Mouse (Mus musculus) retina, postnatal 7 days (tissue): Measurements from ENCODE around the gene Aldh1l1.

Experiments used
- DNase-seq: peaks from one replicate; pipeline ENCODE4 v3.0.0-alpha.2; 2012; ENCODE audit warnings: low read depth, low spot score

Gene Aldh1l1

DNA sequence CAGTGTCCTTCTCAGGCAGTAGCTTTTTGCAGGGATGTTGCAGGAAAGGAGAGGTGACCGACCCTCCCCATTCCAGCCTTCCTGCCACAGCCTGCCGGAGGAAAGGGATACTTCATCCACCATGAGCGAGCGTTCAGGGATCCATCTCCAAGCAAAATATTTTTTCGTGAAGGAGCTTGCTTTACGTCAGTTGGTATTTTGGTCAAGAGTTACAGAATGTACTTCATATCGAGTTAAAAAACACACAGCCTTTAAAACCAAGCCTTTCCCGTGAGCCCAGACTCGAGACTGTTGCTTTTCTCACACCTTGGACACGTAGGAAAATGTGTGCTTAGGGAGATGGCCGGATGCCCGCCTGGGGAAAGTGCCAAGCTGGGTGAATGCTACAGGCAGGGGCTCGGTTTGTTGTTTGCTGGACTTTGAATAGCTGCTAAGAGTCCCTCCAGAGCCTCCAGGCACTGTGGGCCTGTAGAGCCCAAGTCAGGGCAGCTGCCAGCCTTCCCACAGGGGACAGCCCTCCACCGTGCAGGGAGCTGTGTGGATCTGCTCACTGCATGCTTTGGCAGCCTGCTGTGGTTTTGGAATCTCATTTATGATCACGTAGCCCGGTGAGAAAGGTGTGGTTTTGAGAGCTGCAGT lies 20.6 kb downstream of the Aldh1l1 start:
- DNase-seq, result no peak

DNA sequence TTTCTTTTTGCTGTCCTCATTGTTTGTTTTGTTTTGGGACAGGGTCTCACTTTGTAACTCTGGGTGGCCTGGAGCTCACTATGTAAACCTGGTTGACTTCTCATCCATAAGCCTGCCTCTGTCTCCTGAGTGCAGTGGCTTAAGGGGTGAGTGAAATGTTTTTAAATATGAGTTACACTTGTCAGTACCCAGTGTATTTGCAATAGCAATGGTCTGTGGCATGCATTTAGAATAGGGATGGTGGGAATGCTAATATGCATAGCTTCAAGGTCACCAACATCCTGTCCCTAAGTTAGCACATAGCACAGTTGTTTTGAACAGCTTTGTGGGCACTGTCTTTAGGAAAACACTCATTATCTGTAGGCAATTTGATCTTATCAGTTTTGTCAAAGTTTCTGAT lies 21.2 kb downstream of the Aldh1l1 start:
- DNase-seq, result no peak

DNA sequence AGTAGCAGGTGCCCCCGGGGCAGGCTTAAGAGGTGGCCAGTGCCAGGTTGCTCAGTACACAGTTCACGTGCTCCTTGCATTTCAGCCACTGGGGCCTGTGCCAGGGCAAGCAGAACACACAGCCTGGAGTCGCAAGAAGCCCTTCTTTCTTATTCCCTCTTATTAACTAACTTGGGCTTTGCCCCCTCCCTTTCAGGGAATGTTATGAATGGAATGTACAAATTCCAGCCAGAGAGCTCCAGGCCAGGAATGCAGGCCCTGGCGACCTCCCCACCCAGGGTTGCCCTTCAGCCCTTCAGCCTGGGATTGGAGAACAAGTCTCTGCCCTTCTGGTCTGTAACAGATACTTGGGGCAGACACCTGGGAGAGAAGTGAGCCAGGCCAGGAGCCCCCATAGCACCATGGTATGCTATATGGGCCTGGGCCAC lies 22.0 kb downstream of the Aldh1l1 start:
- no peak for DNase-seq

DNA sequence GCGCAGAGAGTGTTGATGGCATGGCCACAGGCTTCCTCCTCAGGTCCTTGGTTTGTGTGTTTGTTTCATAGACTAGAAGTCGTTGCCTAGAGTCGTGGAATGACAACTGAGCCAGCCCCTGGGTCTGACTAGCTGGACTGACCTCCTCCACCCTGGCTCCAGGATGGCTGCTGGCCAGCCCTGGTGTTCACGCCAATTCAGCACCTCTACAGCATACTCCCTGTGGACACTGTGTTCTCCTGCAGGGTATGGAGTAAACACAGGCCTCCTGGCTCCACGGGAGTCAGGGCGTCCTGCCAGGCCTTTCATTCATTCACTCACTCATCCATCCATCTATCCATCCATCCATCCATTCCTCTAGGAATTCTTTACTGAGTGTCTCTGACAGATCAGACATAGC lies 22.9 kb downstream of the Aldh1l1 start:
- DNase-seq, result no peak

DNA sequence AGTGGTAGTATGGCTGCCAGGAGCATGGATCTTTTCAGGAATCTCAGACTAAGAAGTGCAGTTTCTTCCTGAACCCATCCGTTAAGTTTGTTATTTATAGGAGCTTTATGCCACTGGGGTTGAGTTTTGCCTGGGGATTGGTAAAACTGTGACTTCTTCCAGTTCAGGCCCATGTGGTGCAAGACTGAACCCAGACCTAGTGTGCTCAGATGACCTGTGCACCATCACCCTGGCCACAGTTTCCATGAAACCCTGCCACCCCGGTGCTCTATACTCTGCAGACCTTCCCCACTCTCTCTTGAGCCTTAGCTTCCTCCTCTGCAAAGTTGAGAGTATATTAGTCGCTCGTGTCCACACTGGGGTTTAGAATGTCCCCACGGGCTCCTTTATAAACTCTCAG lies 26.2 kb downstream of the Aldh1l1 start:
- DNase-seq, result no peak

DNA sequence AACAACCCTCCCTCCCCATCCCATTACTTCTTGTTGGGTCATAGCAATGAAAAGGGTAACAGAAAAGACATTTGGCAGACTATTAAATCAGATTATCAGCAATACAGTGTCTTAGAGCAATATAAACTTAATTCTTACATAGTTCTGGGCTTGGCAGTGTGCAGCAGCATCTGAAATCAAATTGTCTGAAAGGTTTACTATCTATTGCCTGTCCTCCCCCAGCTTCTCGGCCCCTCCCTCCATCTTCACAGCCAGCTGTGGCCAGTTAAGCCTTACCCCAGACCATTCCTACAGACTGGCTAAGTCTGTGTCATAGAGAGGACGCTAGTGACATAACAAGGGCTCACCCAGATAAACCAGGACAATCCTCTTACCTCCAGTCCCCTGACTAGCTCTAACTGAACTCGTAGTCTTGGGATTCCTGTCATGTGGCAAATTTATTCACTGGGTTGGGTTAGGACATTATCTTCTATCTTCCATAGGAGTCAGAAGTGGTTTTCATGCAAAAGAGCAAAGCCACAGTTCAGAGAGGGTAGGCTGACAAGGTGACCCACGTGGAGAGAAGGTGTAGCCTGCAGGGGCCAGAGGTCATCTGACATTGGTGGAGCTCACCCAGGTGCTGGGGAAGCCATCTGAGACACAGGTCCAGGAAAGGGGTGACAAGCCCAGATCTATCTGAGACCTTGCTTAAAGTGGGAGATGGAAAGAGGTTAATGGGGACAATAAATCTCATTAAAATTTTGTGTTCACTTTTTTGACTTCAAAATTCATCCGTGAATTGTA lies 27.0 kb downstream of the Aldh1l1 start:
- DNase-seq, result no peak

DNA sequence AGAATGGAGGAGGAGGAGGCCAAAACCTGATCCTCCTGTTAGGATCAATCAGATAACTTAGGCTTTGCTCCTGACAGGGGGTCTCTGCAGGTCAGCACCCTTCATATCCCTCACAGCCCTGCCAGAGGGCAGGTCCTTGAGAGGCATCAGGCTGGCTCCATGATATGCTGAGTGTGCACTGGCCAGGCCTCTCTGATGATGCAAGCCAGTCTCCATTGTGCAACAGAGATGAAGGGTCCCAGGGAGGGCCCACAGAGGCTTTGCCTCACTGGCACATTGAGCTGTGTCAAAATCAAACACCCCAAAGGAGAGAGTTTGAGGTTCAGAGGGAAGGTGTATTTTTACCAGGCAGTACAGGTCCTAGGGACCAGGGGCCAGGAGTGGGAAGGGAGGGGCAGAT lies 28.1 kb downstream of the Aldh1l1 start:
- no peak for DNase-seq

DNA sequence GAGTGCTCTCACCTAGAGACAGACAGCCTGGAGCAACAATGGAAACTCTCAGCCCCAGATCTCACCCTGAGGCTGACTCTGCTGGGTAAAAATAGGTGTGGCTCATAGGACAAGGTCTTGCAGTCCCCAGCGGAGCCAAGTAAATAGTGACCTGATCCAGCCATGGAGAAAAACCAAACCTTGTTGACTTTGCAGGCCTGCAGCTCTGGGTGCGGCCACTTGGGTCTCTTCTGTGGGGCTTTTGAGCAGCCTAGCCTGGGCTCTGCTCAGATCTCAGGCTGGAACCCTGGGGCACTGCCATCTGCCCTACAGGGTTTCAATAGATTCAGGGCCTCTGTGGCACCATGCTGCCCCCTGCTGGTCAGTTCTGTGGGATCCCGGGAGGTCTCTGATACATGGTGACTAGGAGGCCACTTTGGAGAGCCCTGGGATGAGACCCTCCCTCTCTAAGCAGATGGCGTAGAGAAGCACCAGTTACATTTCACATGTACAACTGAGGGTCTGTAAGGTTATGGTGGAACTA lies 28.7 kb downstream of the Aldh1l1 start:
- DNase-seq, result peak; percentile 59

DNA sequence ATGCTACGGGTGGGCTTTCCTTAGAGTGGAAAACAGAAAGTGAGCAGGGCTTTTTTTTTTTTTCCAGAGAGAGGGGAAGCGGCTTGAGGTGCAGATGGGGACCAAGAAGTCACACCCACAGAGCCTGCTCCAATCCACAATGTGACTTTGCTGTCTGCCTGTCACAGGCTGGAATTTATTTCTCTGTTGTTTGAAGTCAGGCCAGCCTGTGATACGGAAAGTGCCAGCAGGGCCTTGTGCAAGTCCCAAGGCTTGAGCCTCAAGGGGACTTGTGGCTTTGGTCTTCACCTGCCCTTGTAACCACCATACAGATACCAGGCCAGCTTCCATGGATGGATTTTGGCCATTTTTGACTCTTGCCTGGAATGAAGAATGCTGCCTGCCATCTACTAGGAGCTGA lies 32.7 kb downstream of the Aldh1l1 start:
- DNase-seq, result no peak

DNA sequence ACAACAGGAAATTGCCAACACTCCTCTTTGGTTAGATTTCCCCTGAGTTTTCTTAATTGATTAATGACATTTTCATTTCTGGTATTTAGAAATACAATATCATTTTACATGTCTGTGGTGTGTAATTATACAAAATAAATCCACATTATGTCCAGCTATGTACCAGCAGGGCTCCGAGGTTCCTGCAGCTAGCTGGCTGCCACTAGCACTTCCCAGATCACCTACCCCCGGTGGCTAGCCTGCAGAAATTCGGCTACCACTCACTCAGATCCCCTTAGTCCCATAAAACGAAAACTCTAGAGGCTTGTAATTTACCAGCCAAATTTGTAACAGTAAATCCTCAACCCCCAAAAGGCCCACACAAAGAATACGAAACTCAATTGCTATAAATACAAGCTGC lies 33.1 kb downstream of the Aldh1l1 start:
- no peak for DNase-seq

DNA sequence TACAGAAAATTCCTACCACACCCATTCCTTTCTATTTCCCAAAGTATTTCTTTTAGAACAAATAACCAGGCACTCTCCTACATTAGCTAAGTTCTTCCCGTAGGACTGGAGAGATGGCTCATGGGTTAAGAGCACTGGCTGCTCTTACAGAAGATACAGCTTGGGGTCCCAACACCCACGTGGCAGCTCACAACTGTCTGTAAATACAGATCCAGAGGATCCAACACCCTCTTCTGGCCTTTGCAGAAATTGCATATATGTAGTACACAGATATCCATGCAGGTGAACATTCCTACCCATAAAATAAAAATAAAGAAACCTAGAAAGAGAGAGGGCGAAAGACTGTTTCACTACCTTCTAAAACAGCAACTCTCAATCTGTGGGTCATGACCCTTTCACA lies 40.2 kb downstream of the Aldh1l1 start:
- no peak for DNase-seq

DNA sequence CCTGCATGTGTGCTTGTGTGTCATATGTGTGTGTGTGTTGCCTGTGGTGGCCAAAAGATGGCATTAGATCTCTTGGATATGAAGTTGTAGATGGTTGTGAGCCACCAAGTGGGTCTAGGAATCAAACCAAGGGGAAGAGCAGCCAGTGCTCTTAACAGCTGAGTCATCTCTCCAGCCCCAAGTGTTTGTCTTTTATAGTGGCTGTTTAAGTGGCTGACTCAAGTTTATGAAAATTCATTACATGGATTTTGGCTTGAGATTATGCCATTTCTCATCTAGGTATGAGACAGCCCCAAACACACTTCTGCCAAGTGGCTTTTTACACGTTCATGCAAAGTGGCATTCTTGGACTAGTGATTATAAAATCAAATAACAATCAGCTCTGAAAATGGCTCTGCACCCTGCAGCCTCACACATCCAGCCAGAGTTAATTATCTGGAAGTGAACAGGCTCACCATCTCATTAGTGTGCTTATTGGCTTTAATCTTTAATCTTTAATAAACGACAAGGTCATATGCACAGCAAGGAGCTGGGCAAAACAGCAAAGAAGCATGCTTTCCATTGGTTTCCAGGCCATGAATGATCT lies 43.3 kb downstream of the Aldh1l1 start:
- no peak for DNase-seq

DNA sequence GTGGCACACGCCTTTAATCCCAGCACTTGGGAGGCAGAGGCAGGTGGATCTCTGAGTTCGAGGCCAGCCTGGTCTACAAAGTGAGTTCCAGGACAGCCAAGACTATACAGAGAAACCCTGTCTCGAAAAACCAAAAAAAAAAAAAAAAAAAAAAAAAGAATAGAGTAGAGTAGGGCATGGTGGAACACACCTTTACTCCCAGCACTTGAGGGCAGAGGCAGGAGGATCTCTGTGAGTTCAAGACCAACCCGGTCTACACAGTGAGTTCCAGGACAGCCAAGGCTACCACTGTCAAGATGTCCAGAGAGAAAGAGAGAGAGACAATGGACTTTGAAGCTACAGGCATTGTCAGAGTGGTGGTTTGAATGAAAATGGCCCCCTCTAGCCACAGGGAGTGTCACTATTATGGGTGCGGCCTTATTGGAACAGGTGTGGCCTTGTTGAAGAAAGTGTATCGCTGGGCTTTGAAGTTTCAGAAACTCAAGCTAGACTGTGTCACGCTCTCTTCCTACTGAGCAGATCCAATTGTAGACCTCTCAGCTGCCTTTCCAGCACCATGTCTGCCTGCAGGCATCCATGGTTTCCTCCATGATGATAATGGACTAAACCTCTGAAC lies 46.5 kb downstream of the Aldh1l1 start:
- DNase-seq, result no peak

DNA sequence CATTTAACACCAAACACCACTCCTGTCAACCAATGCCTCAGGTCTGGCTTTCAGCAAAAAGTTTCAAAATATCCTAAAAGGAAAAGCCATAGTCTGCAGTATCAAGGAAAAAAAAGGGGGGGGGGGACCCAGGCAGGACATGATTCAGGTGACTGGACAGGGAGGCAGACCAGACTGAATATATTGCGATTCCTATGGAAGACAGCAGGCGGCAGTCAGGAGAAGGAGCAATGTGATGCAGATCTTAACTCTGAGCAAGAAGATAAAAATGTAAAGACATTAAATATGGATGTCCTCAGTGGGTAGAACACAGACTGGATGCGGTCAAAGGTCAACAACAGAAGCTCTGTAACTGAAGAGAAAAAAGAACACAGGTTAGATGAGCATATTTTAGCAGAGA lies 47.3 kb downstream of the Aldh1l1 start:
- DNase-seq, result no peak

DNA sequence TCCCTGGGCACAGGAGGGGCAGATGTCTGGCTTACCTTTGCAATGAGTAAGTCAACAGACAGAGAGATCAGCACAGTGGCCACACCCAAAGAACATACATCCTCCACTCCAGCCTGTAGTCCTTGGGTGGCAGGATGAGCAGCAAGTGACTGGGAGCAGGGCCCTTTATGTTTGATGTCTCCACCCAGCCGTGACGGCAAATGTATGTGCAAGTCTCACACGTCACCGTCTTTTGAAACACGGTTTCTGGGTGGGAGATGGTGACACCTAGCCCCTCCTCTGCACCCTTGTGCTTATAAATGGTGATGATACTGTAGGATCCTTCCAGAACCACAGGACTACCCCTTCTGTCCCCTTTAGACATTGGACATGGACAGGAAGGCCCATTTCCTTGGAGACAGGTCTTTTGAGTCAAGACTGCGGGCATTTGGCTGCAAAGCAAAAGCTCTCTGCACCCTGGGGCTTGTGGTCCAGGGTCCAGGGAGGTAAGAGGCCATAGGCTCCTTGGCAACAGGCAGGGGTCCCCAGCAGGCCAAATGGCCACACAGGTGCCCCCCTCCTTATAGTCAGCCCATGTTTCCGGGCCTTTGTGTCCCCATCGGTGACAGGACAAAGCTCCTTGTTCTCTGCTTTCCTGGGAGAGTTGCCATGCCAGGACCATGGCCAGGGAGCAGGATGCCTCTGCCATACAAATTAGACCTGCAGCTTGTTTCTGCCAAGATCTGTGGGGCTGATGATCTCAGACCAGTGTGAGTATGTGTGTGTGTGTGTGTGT lies 48.7 kb downstream of the Aldh1l1 start:
- peak; percentile 23 for DNase-seq

DNA sequence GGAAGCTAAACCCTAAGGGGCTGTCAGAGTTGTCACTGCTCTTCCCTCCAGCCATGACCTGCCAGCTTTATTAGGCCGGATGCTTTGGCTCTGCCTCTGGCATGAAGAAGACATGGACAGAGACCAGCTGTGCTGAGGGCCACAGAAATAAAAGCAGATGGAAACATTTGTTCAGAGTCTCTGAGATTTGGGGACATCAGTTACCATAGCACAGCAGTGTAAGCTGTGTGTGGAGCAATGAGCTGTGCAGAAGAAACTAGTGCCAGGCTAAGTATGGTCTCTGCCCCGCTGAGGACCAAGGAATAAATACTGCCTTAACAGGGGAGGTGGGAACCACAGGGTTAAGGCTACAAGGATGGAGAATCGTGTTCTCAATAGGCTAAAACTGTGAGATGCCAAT lies 50.6 kb downstream of the Aldh1l1 start:
- DNase-seq, result no peak

DNA sequence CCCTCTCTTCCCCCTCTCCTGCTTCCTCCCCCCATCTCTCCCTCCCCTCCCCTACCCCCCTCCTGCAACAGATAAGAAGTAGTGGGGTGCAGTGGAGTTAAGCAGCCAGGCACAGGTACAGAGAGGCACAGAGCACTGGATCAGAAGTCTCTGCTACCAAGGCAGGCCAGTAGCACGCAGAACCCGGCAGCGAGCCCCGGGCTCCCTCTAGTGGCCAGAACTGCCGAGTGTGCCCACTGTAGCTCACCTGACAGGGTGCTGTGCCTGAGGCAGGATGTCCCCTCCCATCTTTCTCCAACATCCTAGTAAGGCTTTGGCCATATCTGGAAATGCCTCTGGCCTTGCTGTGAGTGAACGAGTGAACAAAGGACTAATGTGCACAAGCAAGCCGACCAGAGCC lies 51.7 kb downstream of the Aldh1l1 start:
- DNase-seq, result peak; percentile 49

DNA sequence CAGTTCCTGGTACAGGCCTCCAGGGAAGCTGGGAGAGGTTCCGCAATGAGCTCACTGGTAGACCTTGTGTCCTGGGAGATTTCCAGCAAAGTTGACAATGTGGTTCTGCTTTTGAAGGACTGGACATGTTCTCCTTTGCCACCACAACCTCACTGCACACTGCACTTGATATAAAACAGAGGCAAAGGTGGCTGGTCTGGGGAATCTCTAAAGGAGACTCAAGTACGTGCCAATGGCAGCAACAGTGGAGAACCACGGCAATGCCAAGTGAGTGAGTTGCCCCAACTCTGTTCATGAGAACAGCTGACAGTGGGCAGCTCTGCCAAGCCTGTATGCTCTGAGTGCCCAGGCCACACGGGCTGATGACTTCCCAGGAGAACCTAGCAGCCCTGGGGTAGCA lies 53.0 kb downstream of the Aldh1l1 start:
- DNase-seq, result no peak

DNA sequence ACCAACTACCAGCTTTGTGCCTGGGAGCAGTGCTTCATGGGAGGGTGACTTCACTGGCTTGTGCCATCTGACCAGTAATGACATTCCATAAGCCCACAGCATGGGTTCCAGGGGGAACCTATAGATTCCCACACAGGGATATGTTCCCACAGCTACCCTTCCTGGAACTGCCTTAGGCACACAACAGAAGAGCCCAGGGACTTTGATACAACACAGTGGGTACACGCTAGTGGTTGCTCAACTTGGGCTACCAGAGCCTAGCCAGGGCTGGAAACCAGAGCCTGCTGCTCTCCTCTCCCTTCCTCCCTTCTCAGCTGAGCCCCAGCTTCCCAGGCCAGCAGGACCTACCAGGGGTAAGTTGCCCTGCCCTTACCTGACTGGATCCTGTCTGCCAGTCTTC lies 54.3 kb downstream of the Aldh1l1 start:
- DNase-seq, result no peak

DNA sequence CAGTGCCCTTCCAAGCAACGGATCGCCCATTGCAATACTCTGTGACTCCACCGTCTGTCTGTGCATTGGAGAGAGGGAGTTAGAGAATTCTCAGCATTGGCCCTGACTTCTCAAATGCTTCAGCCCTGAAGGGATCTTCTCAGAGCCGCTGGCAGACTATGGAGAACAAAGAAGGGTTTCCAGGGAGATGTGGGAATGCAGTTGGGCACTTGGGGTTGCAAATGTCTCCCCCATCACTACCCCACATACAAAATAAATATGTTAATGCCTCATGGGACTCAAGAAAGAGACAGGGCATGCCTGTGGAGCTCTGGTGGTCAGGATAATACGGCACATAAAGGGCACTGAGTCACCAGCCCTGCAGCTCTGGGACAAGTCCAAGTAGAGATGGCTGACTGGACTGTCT lies 55.1 kb downstream of the Aldh1l1 start:
- DNase-seq, result no peak

DNA sequence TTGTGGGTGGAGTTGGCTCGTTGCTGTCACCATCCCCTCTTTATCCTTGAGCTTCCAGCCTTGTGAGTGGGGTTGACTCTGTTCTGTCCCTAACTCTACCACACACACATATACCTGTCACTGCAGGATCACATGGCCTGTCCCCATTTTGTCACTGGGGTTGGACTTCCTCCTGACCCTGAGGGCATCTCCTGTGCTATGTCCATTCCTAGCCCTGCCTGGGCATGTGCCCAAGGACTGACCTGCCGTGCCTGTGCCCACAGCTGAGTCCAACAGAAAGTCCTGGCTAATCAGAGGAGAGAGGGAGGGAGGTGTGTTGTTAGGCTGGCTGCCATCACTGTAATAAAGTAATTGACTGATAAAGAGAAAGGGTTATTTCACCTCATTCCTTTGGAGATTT lies 58.2 kb downstream of the Aldh1l1 start:
- no peak for DNase-seq

DNA sequence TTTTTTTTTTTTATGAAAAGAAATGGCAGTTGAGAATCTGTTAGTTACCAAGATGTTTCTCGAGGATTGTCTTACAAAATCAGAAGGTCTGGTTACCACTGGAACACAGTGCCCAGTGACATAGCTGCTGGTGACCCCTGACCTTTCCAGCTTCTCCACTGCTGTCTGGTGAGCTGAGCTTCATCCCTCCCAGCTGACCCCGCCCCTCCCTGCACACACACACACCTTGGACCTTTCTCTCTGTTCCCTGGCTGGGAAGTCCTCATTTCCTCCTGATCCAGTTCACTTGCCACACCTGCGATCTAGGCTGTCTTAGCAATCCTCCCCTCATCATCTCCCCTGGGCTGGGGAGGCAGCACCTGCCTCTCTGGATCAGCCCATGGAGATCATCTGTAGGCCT lies 60.0 kb downstream of the Aldh1l1 start:
- no peak for DNase-seq
